Mouse (Mus musculus) Muller cell, postnatal 12 days (primary cell): Measurements from ENCODE around the gene Gdi2.
A peak's percentile ranks its signal among the peaks of the same experiment; 100 is the strongest.
"Not testable (repeated sequence)": the region's sequence is repeated elsewhere in the genome, so short reads cannot be mapped to it uniquely, and the experiment has no call there.

Experiments used
- DNase-seq: peaks from one replicate; pipeline ENCODE4 v3.0.0-alpha.2; 2015; ENCODE audit errors: inconsistent ontology term

Gdi2 gene

GRCm38 (mm10) chr13:3537594-3538222 is at the start of gene Gdi2:
Gdi2 (plus strand) TSS chr13:3538063.
- peak; percentile 99 for DNase-seq

DNA sequence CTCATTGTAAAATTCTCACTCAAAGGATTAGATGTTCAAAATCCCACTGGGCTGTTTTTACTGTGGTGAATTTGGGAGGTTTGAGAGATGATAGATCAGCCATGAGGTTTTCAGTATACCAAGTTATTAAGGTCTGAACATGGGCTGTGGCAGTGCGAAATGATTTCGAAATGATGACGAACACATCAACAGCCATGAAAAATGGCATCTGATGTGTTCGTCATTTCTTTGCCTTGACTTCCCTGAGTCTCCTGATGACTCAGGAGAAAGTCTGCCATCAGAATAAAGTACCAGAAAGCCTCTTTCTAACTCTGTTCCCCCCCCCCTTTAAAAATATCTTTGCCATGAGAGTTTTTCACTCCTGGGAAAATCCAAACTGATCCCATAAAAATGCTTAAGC is 42.3 kb upstream of the Gdi2 start:
- DNase-seq = no peak

- DNase-seq = not testable (repeated sequence)
These were observed 36.8 kb upstream of the Gdi2 start for GRCm38 (mm10) chr13:3501014-3501413.

DNA sequence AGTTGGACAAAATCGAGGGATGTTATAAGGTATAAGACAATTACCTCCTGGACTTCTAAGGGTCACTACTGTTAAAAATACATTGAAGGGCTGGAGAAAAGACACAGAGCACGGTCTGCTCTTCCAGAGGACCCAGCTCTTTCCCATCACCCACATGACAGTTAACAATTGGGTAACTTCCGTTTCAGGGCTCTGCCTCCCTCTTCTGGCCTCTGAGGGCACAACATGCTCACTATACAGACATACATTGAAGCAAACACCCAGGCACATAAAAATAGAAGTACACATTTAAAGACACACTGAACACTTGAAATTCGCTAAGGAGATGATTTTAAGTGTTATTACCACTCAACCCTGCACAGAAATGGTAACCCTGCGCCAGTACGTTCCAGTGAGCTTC is 22.5 kb upstream of the Gdi2 start:
- DNase-seq = not testable (repeated sequence)

- DNase-seq = not testable (repeated sequence)
These were observed 18.5 kb upstream of the Gdi2 start for GRCm38 (mm10) chr13:3519357-3519756.

- DNase-seq = not testable (repeated sequence)
These were observed 17.9 kb upstream of the Gdi2 start for GRCm38 (mm10) chr13:3519994-3520393.

- peak; percentile 62 for DNase-seq
These were observed 14.4 kb upstream of the Gdi2 start for GRCm38 (mm10) chr13:3523459-3523858.

- DNase-seq = no peak
These were observed 13.9 kb upstream of the Gdi2 start for GRCm38 (mm10) chr13:3523946-3524345.

GRCm38 (mm10) chr13:3525611-3526051 is 12.2 kb upstream of the Gdi2 start:
- no peak for DNase-seq

DNA sequence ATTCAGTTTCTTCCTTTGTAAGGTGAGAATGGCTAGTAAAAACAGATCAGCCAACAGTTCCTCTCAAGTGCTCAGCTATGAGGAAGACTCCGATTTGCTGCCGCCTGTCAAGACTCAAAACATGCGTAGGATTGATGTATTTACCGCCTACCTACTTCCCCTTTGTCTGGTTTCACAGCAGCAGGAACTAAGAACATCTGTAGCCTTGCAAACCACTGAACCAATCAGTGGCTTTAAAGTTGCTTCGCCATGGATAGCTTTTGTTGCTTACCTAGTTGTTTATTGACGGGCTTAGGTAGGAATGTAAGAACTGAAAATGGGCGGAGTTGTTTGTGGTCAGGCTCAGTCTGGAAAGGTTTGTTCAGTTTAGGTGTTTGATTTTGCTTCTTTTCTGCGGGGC is 11.5 kb upstream of the Gdi2 start:
- DNase-seq = no peak

DNA sequence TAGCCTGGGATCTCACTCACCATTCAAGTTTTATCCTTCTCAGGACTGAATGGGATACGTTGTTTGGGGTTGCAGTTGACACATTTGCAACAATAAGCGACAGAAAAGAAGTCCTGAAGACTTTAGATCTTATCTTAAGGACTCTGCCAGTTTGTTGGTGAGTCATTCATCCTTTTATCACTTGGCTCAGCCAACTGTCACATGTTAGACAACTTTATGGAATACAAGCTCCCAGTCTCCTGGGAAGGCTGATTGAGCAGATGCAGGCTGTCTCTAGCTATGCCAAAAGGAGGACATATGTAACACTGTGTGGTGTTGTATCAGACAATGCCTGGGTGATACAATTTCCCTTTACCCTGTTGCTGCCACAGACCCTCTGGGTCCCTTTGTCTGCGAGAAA is 7.4 kb upstream of the Gdi2 start:
- no peak for DNase-seq

DNA sequence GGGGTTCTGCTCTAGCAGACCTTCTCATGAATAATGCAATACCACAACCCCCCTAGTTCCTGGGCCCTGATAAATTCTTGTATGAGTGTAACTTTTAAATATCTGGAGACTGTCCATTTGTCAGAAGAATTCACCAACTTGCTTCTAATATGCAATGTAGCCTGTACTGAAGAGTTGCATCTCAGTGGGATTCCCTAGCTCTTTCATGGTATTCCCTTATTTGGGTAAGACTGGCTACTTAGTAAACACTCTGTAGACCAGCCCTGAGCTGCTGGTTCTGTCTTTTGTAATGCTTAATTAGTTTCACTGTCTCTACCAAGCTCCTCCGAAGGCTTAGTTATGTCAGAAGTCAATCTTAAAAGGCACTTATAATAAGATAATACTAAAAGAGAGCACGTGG is 6.7 kb upstream of the Gdi2 start:
- not testable (repeated sequence) for DNase-seq

- DNase-seq = no peak
These were observed 6.1 kb upstream of the Gdi2 start for GRCm38 (mm10) chr13:3531692-3532320.

DNA sequence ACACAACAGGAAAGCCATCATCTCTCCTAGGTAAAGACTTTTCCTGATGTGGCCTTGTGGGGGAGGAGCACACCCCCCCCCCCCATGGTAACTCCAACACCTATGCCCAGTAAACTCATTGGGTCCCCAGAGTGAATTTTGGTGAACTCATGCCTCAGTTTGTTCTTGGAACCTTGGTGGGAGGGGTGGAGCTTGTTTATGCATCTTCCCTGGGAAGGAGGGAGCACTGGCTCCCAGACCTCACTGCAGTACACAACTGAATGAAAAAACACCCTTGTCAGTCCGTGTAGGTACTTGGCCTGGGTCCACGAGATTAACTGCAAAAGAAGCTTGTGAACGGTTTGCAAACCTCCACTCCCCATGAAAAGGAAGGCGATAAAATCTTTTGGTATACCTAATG is 5.4 kb upstream of the Gdi2 start:
- DNase-seq = no peak

DNA sequence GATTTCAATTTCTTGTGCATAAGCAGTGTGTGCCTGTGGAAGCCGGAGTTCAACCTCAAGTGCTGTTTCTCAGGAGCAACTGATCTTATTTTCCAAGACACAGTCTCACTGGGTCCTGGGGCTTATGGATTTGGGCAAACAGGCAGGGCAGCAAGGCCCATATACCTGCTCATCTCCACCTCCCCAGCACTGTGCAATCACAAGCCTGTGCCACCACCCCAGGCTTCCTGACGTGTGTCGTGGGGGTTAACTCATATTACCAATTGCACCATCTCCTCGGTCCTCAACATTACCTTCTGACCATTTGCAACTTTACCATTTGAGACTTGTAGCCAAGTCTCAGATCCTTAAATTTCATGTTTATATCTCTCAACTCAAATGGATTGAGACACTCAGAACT is 3.7 kb upstream of the Gdi2 start:
- DNase-seq = no peak

- DNase-seq = peak; percentile 86
These were observed 533 bp downstream of the Gdi2 start for GRCm38 (mm10) chr13:3538223-3538968.

GRCm38 (mm10) chr13:3538969-3539562 is 1.2 kb downstream of the Gdi2 start:
- DNase-seq = no peak

DNA sequence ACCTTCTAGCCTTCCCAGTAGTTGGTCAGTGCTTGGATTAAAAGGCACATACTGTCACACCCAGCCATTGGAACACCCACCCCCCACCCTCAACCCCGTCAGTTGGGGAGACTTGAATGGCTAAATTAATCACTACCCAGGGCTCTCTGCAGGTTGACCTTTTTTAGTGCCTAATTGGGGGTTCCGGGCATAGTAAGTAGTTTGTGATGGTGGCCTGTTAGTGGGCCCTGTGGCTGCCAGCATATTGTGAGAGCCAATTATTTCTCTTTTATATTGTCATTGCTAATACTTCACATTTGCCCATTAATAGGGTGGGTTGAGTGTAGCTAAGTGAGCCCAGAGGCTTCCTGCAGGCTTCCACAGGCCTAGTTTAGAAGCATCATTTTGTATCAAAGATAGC is 2.3 kb downstream of the Gdi2 start:
- DNase-seq = peak; percentile 64

DNA sequence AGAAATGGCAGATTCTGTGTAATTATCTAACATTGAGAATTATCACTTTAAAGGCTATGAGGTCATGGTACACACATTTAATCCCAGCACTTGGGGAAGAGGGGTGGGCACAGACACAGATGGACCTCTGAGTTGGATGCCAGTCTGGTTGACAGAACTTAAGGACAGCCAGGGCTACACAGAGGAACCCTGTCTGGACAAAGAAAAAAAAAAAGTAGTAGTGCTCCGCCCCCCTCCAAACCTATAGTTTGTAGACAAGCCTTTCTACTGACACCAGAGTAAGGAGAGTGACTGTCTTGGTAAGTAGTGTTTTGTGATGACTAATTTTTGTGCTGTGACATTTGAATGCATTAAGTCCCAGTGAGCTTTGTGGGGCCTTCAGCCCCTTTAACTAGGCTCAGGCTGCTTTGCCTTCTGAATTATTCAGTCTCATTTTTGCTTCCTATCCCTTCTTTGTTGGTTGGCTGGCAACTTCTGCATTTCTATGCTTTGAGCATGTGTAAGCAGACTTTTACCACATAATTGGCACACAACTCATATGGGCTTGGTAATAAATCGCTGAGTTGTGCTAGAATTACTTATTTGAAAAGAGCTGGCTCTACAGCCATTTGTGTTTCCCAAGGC is 3.4 kb downstream of the Gdi2 start:
- DNase-seq = peak; percentile 41

DNA sequence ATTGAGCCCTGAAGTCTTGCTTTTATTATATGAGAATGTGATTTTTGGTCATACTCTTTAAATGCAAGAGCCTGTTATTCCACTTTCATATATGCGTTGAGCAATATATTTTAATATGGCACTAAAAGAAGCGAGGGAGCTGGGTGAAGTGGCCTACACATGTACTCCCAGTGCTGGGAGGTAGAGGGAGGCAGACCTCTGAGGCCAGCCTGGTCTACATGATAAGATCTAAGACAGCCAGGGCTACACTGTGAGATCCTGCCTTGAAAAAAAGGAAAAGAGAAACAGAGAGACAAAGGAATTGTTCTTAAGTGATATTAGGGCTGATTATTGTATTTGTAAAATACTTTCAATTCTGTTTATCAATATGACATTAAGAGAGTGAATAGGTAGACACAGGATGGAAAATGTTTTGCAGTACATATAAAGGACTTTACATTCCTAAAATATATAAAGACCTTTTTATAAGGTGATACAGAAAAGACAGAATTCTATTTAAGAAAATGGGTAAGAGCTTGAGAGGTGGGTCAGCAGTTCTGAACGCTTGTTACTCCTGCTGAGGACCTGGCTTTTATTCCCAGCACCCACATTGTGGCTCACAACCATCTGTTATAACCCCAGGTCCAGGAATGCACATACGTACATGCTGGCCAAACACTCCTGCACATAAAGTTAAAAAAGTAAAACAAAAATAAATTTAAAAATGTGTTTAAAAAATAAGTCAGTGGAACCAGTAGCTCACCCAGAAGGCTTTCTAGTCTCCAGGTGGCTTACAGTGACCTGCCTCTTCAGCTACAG is 6.4 kb downstream of the Gdi2 start:
- DNase-seq = no peak

DNA sequence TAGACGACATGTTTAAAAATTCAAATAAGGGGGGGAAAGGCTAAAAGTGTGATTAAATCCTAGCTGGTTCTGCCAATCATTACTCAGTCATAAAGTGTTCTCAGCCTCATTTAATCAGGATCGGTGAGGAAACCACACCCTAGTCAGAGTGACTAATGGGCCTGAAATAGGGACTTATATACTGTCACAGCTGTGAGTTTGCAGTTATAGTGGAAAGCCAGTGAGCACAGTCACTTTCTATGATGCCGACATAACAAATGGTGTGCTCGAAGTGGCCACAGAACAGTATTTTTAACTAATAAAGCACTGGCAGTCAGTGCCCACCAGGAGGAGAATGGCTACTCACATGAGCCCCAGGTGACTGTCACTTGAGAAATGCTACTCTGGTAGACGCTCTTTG is 7.1 kb downstream of the Gdi2 start:
- DNase-seq = no peak
